Mouse (Mus musculus): Measurements from ENCODE around the gene Tex264.

DNA sequence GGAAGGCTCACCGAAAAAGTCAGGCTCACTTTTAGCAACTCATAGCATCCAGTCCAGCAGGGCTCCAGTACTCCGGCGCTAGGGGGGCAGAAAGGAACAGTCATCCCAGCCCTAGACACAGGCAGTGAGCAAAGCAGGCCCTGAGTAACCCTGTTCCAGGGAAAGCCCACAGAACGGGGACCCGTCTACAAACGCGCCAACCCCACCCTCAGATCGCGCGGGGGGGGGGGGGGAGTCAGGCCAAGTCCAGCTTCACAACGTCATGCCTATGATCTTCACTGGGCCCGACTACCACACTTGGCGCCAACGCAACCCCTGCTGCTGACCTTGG, 844 bp downstream of the Tex264 start:
- no peak for TF ChIP-seq CTCF (IDR thresholded peaks at IDR 0.05; ENCODE audit: low read depth)
- no peak for TF ChIP-seq EP300 (optimal IDR thresholded peaks at IDR 0.05)
